Mouse (Mus musculus) left cerebral cortex, adult 18-20 months (tissue): ENCODE measurements around the gene Mrln. TPM values are rescaled to one million over a fixed set of nuclear protein-coding genes. Genes with fewer than 3 reads are reported as not detected.
A peak's percentile ranks its signal among the peaks of the same experiment; 100 is the strongest.

Experiments
- DNase-seq, 2 experiments: peaks; one replicate each; pipeline ENCODE4 v3.0.0; 2021 to 2022; ENCODE audit warnings: low spot score in 2 of 2, mixed read lengths in 1 of 2
- total RNA-seq, 2 experiments: library from RNA; stranded (reverse); gene quantifications; 2 replicates each; pipeline ENCODE4 v1.2.3; 2021

Gene Mrln
- total RNA-seq, 2 experiments from 2014 or later, result not detected

- DNase-seq, result no peak
Observed at GRCm38 (mm10) chr10:70250766-70251165, 46.3 kb downstream of the Mrln start.

DNA sequence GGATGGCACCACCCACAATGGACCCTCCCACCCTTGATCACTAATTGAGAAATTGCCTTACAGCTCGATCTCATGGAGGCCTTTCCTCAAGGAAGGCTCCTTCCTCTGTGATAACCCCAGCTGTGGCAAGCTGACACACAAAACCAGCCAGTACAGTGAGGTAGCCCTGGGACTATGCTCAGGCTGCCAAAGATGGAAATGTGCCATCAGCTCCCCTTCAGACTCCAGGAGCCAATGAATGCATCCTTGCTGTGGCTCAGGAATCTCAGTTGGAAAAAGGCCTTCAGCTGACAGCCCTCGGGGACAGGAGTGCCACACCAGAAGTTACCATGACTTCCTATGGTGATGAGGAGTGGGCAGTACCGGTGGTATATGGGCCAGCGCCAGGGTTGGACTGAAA, 50.2 kb downstream of the Mrln start:
- no peak for DNase-seq

- DNase-seq, result no peak
Observed at GRCm38 (mm10) chr10:70255601-70256210, 51.2 kb downstream of the Mrln start.

DNA sequence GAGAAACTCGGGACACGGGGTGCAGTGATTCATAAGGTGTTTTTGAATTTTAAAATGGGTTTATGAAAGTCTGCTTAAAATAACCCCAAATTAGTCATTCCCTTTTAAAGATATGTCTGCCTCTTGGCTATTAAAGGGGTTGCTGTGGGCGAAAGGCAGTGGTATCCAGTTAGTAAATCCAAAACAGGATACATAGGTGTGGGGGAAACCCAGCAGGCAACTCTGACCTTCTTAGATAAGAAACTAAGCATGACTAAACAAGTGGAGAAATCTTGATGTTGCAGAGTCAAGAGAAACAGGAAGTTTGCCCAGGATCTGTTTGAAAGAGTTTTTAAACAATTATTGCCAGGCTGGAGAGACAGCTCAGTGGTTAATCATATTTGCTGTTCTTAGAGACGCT, 52.6 kb downstream of the Mrln start:
- no peak for DNase-seq

DNA sequence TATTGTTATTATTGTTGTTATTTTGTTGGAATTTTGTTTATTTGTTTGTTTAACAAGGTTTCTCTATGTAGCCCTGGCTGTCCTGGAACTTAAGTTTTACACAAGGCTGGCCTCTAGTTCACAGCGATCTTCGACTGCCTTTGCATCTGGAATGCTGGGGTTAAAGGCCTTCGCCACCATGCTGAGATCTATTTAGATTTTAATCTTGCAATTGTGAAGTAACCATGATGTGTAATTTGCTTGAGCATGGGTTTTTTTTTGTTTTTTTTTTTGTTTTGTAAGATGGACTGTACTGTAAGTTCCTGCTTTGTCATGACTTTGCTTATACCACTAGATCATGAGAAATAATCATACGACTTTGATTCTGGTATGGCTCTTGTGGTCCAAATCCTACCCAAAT, 56.4 kb downstream of the Mrln start:
- DNase-seq, result no peak

DNA sequence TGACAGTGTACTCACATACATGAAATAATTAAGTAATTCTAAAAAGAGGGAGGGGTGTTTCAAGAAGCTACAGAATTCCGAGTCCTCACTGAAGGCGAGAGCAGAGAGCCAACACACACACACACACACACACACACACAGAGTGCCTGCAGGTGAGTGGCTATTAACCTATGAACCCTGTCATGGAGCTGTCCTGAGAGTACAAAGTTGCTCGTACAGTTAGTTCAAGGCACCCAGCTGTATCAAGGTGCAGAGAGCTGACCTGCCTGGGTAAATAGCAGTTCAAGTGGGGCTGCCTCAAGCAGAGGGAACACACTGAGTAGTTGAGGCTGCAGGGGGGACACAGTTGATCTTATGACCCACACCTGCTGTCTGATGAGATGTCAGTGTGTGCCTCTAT, 57.6 kb downstream of the Mrln start:
- DNase-seq, result no peak

DNA sequence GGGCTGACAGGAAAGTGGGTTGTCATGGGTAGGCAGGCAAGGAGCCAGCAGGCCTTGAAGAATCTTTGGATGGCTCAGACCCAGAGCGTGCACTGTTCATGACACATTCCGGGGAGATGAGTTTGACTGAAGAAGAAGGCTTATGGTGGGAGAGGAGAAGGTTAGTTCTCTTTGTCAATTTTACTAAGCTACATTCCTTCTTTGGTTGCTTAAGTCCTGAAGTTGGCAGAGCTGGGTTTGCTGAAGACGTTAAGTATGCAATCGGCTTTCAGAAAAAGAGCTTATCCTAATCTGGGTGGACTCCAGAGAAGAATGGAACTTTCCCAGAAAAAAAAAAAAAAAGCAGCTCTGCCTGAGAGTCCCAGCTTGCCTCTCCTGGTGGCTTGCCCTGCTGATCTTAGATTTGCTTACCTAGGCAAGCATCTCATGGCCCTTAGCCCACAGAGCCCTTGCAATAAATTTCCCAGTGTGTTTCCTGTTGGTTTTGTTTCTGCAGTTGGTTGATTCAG, 59.3 kb downstream of the Mrln start:
- no peak for DNase-seq

DNA sequence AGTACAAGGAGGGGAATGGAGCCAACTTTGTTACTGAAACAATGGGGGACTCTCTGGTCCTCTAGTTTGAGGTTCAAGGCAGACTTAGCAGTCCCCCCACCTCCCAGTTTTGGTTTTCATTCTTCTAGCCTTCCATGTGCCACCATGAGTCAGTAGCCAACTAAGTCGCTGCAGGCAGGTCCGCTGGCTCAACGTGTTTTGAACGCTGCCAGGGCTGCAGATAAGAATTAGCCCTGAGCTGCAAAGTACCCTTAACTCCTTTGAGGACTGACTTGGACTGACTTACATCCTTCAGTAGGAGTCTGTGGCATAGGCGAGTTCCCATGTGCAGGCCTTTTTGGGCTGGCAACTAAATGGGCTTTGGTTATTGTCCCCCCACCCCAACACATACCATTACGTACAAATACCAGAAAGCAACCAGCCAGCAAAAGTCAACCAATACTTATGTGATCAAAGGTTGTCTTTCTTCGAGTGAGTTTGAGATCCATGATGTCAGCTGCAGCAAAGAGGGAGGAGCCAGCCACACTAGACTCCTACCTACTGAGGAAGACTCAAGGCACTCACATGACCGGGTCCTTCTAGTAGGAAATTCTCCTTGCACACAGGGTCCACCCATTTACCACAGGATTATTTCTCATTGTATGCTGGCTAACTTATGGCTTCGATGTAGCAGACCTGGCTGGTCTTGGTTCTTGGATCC, 60.0 kb downstream of the Mrln start:
- no peak for DNase-seq

DNA sequence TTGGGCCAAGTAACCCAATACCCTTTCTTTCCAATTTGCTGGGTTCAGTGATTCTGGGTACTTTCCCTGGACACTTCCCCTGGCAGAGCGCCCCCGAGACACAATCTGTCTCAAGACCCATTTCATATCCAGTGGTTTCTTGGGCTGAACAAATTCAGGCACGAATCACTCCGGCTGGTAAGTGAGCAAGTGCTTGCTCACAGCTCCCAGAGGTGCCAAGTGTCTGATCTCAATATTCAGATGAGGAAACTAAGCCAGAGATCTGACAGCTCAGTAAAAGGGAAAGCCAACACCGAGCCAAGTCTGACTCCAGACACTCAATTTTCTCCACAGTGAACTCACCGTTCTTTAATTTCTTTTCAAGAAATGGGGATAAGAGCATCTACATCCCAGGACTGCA, 62.0 kb downstream of the Mrln start:
- peak in 1 of 2 experiments; percentile 11 for DNase-seq

GRCm38 (mm10) chr10:70268581-70269446, 64.3 kb downstream of the Mrln start:
- no peak for DNase-seq

Other genes with a start within 250 kb of the Mrln start
- gene Ccdc6, start 107.5 kb upstream of the Mrln start, total RNA-seq, result 10 to 100 TPM; 53.7 to 65.9 TPM
- gene Slc16a9, start 40.4 kb downstream of the Mrln start, total RNA-seq, result 1 to 10 TPM; 1.4 to 2.2 TPM
- gene Fam13c, start 235.8 kb downstream of the Mrln start, total RNA-seq, result 10 to 100 TPM; 68.1 to 71.9 TPM